Mouse (Mus musculus) G1E (cell line): ENCODE measurements around the gene Proser3.

Experiments used
- CTCF ChIP-seq: IDR thresholded peaks from 2 replicates; pipeline ENCODE4 v1.5.1; 2012; ENCODE audit warnings: low read depth, low read length, inconsistent platforms, mixed read lengths
- GATA1 ChIP-seq: IDR thresholded peaks from 2 replicates; pipeline ENCODE4 v1.6.1; 2012; ENCODE audit warnings: borderline replicate concordance, low read length, inconsistent platforms, mixed read lengths

- TF ChIP-seq CTCF (no peak), GATA1 (no peak)
Measured at GRCm38 (mm10) chr7:30553021-30553589, 1.0 kb upstream of the Proser3 start.
